Mouse (Mus musculus) ES-E14 (cell line): ENCODE measurements around the gene Nceh1.

Experiments
- CHD2 ChIP-seq: IDR thresholded peaks from 2 replicates; pipeline ENCODE4 v1.6.1; 2014; ENCODE audit warnings: mild to moderate bottlenecking, low read depth, low read length, inconsistent platforms
- HCFC1 ChIP-seq: IDR thresholded peaks from 2 replicates; pipeline ENCODE4 v1.6.1; 2012; ENCODE audit warnings: low read length, inconsistent platforms, borderline replicate concordance; ENCODE audit not compliant: insufficient read depth

GRCm38 (mm10) chr3:27234976-27235375 is 52.2 kb downstream of the Nceh1 start:
- no peak for TF ChIP-seq HCFC1
- TF ChIP-seq CHD2: no peak
